Mouse (Mus musculus): ENCODE measurements around the gene Nmt1.

The Nmt1 gene

GRCm38 (mm10) chr11:103042828-103043227 is 14.8 kb downstream of the Nmt1 start:
- TF ChIP-seq POU5F1 (IDR thresholded peaks at IDR 0.05; ENCODE audit: borderline replicate concordance, low read length) = no peak
- no peak for TF ChIP-seq CTCF (conservative IDR thresholded peaks at IDR 0.05; ENCODE audit: low read length)
- TF ChIP-seq NANOG (IDR thresholded peaks at IDR 0.05; ENCODE audit: borderline replicate concordance, low read length) = no peak

GRCm38 (mm10) chr11:103043982-103044381 is 16.0 kb downstream of the Nmt1 start:
- no peak for TF ChIP-seq CTCF (conservative IDR thresholded peaks at IDR 0.05; ENCODE audit: low read length)
- TF ChIP-seq NANOG (IDR thresholded peaks at IDR 0.05; ENCODE audit: borderline replicate concordance, low read length) = no peak
- TF ChIP-seq POU5F1 (IDR thresholded peaks at IDR 0.05; ENCODE audit: borderline replicate concordance, low read length) = no peak
- Histone ChIP-seq H3K4me1 (replicated peaks; ENCODE audit: low read depth, low read length) (peaks cover 76% of the 10 kb centered on the region), H3K36me3 (ENCODE audit: insufficient read depth, low read length) (peaks cover 65% of the 10 kb centered on the region), H3K4me3 (replicated peaks; ENCODE audit: low read length) (peak overlapping the region; percentile 56), H3K9me3 (ENCODE audit: low read length) (no peaks in the 10 kb centered on the region), H3K27me3 (ENCODE audit: insufficient read depth, low read length) (no peaks in the 10 kb centered on the region)

More at GRCm38 (mm10) chr11:103042828-103043227, 14.8 kb downstream of the Nmt1 start:
- Histone ChIP-seq H3K4me1 (replicated peaks; ENCODE audit: low read depth, low read length) (peaks cover 86% of the 10 kb centered on the region), H3K27me3 (ENCODE audit: insufficient read depth, low read length) (no peaks in the 10 kb centered on the region), H3K36me3 (ENCODE audit: insufficient read depth, low read length) (peaks cover 71% of the 10 kb centered on the region), H3K4me3 (replicated peaks; ENCODE audit: low read length) (peak overlapping the region; percentile 56), H3K9me3 (ENCODE audit: low read length) (no peaks in the 10 kb centered on the region)

GRCm38 (mm10) chr11:103046286-103046685 is 18.3 kb downstream of the Nmt1 start:
- TF ChIP-seq CTCF (conservative IDR thresholded peaks at IDR 0.05; ENCODE audit: low read length) = no peak
- TF ChIP-seq NANOG (IDR thresholded peaks at IDR 0.05; ENCODE audit: borderline replicate concordance, low read length) = no peak
- TF ChIP-seq POU5F1 (IDR thresholded peaks at IDR 0.05; ENCODE audit: borderline replicate concordance, low read length) = no peak
- H3K4me1 ChIP-seq (replicated peaks; ENCODE audit: low read depth, low read length) = peaks cover 59% of the 10 kb centered on the region
- H3K4me3 ChIP-seq (replicated peaks; ENCODE audit: low read length) = no peak overlapping the region
- no peaks in the 10 kb centered on the region for H3K9me3 ChIP-seq (ENCODE audit: low read length)
- H3K36me3 ChIP-seq (ENCODE audit: insufficient read depth, low read length) = peaks cover 70% of the 10 kb centered on the region
- H3K27me3 ChIP-seq (ENCODE audit: insufficient read depth, low read length) = no peaks in the 10 kb centered on the region

GRCm38 (mm10) chr11:103049611-103050010 is 21.6 kb downstream of the Nmt1 start:
- Histone ChIP-seq H3K4me1 (replicated peaks; ENCODE audit: low read depth, low read length) (peaks cover 50% of the 10 kb centered on the region), H3K36me3 (ENCODE audit: insufficient read depth, low read length) (peaks cover 85% of the 10 kb centered on the region), H3K27me3 (ENCODE audit: insufficient read depth, low read length) (no peaks in the 10 kb centered on the region), H3K4me3 (replicated peaks; ENCODE audit: low read length) (no peak overlapping the region), H3K9me3 (ENCODE audit: low read length) (no peaks in the 10 kb centered on the region)
- no peak for TF ChIP-seq POU5F1 (IDR thresholded peaks at IDR 0.05; ENCODE audit: borderline replicate concordance, low read length)
- no peak for TF ChIP-seq CTCF (conservative IDR thresholded peaks at IDR 0.05; ENCODE audit: low read length)
- TF ChIP-seq NANOG (IDR thresholded peaks at IDR 0.05; ENCODE audit: borderline replicate concordance, low read length) = no peak

GRCm38 (mm10) chr11:103050153-103050552 is 22.2 kb downstream of the Nmt1 start:
- H3K4me1 ChIP-seq (replicated peaks; ENCODE audit: low read depth, low read length) = peaks cover 46% of the 10 kb centered on the region
- no peaks in the 10 kb centered on the region for H3K9me3 ChIP-seq (ENCODE audit: low read length)
- peaks cover 83% of the 10 kb centered on the region for H3K36me3 ChIP-seq (ENCODE audit: insufficient read depth, low read length)
- TF ChIP-seq POU5F1 (IDR thresholded peaks at IDR 0.05; ENCODE audit: borderline replicate concordance, low read length) = no peak
- no peak for TF ChIP-seq CTCF (conservative IDR thresholded peaks at IDR 0.05; ENCODE audit: low read length)
- no peak for TF ChIP-seq NANOG (IDR thresholded peaks at IDR 0.05; ENCODE audit: borderline replicate concordance, low read length)
- no peak overlapping the region for H3K4me3 ChIP-seq (replicated peaks; ENCODE audit: low read length)
- H3K27me3 ChIP-seq (ENCODE audit: insufficient read depth, low read length) = no peaks in the 10 kb centered on the region

GRCm38 (mm10) chr11:103051249-103051691 is 23.3 kb downstream of the Nmt1 start:
- Histone ChIP-seq H3K36me3 (ENCODE audit: insufficient read depth, low read length) (peaks cover 83% of the 10 kb centered on the region), H3K27me3 (ENCODE audit: insufficient read depth, low read length) (no peaks in the 10 kb centered on the region), H3K4me1 (replicated peaks; ENCODE audit: low read depth, low read length) (peaks cover 37% of the 10 kb centered on the region), H3K4me3 (replicated peaks; ENCODE audit: low read length) (no peak overlapping the region), H3K9me3 (ENCODE audit: low read length) (no peaks in the 10 kb centered on the region)
- TF ChIP-seq POU5F1 (IDR thresholded peaks at IDR 0.05; ENCODE audit: borderline replicate concordance, low read length) (no peak), NANOG (IDR thresholded peaks at IDR 0.05; ENCODE audit: borderline replicate concordance, low read length) (no peak), CTCF (conservative IDR thresholded peaks at IDR 0.05; ENCODE audit: low read length) (no peak)

GRCm38 (mm10) chr11:103052078-103052477 is 24.1 kb downstream of the Nmt1 start:
- peaks cover 83% of the 10 kb centered on the region for H3K36me3 ChIP-seq (ENCODE audit: insufficient read depth, low read length)
- no peak for TF ChIP-seq NANOG (IDR thresholded peaks at IDR 0.05; ENCODE audit: borderline replicate concordance, low read length)
- no peak for TF ChIP-seq POU5F1 (IDR thresholded peaks at IDR 0.05; ENCODE audit: borderline replicate concordance, low read length)
- TF ChIP-seq CTCF (conservative IDR thresholded peaks at IDR 0.05; ENCODE audit: low read length) = no peak
- H3K4me3 ChIP-seq (replicated peaks; ENCODE audit: low read length) = no peak overlapping the region

GRCm38 (mm10) chr11:103053191-103054076 is 25.4 kb downstream of the Nmt1 start:
- peaks cover 45% of the 10 kb centered on the region for H3K4me1 ChIP-seq (replicated peaks; ENCODE audit: low read depth, low read length)
- no peaks in the 10 kb centered on the region for H3K9me3 ChIP-seq (ENCODE audit: low read length)
- H3K27me3 ChIP-seq (ENCODE audit: insufficient read depth, low read length) = no peaks in the 10 kb centered on the region
- no peak overlapping the region for H3K4me3 ChIP-seq (replicated peaks; ENCODE audit: low read length)
- H3K36me3 ChIP-seq (ENCODE audit: insufficient read depth, low read length) = peaks cover 88% of the 10 kb centered on the region
- TF ChIP-seq CTCF (conservative IDR thresholded peaks at IDR 0.05; ENCODE audit: low read length) (no peak), POU5F1 (IDR thresholded peaks at IDR 0.05; ENCODE audit: borderline replicate concordance, low read length) (no peak), NANOG (IDR thresholded peaks at IDR 0.05; ENCODE audit: borderline replicate concordance, low read length) (no peak)

More at GRCm38 (mm10) chr11:103052078-103052477, 24.1 kb downstream of the Nmt1 start:
- no peaks in the 10 kb centered on the region for H3K9me3 ChIP-seq (ENCODE audit: low read length)
- peaks cover 40% of the 10 kb centered on the region for H3K4me1 ChIP-seq (replicated peaks; ENCODE audit: low read depth, low read length)
- no peaks in the 10 kb centered on the region for H3K27me3 ChIP-seq (ENCODE audit: insufficient read depth, low read length)

Data from E14TG2a.4 (cell line).